Mouse (Mus musculus): ENCODE data around the gene Tmem50b. TPM values are rescaled to one million over a fixed set of nuclear protein-coding genes. Genes with fewer than 3 reads are reported as not detected.

Gene Tmem50b
- polyA plus RNA-seq, 1 experiment, result 37.8 TPM

DNA sequence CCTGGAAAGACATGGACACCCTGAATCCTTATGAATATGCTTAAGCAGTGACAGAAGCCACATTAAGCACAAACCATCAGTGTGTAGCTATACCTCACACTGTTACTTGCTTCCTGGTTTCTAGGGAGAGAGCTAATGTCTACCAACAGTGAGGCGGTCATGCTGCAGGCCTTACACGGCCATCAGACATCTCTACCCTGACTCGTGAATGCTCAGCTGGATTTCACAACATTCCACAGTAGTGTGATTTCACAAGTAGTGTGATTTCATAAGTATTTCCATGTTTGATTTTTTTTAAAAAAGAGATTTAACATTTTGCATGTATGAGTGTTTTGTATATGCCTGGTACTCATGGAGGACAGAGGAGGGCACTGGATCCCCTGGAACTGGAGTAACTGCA lies 31.1 kb upstream of the Tmem50b start:
- 98% methylated on average over 3 of the region's 3 CpGs for WGBS
- peaks cover 55% of the 10 kb centered on the region for H3K36me3 ChIP-seq (ENCODE audit: control insufficient read depth, insufficient read depth, low read length)
- no peaks in the 10 kb centered on the region for H3K27me3 ChIP-seq (ENCODE audit: control insufficient read depth, insufficient read depth, low read length)
- no peak overlapping the region for H3K27ac ChIP-seq (ENCODE audit: control insufficient read depth, insufficient read depth, low read length)
- no peak for DNase-seq
- no peak overlapping the region for H3K4me3 ChIP-seq (ENCODE audit: control insufficient read depth, insufficient read depth, low read length)
- no peaks in the 10 kb centered on the region for H3K4me1 ChIP-seq (replicated peaks; ENCODE audit: control insufficient read depth, insufficient read depth, low read length)
- TF ChIP-seq POLR2A (IDR thresholded peaks at IDR 0.05; ENCODE audit: control insufficient read depth, extremely low read depth, insufficient read depth, low read length, poor library complexity) (no peak), CTCF (IDR thresholded peaks at IDR 0.05; ENCODE audit: borderline replicate concordance, control insufficient read depth, extremely low read depth, insufficient read depth, low read length, poor library complexity) (no peak)

DNA sequence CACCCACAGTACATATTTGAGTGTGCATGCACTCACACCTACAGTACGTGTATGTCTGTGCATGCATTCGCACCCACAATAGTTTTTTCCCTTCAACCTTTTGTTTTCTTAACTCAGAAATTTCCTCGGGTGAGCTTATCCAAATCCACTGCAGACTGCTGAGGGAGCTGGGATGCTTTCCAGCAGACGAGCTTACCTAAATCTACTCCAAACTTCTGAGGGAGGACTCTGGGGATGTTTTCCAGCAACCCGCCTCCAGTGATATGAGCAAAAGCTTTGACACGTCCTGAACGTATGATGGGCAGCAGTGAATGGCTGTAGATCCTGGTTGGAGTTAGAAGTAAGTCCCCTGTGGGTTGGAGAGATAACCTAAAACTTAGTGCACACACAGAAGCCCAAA lies 30.2 kb upstream of the Tmem50b start:
- H3K27ac ChIP-seq (ENCODE audit: control insufficient read depth, insufficient read depth, low read length), result no peak overlapping the region
- H3K4me1 ChIP-seq (replicated peaks; ENCODE audit: control insufficient read depth, insufficient read depth, low read length), result no peaks in the 10 kb centered on the region
- no peak for DNase-seq
- TF ChIP-seq POLR2A (IDR thresholded peaks at IDR 0.05; ENCODE audit: control insufficient read depth, extremely low read depth, insufficient read depth, low read length, poor library complexity) (no peak), CTCF (IDR thresholded peaks at IDR 0.05; ENCODE audit: borderline replicate concordance, control insufficient read depth, extremely low read depth, insufficient read depth, low read length, poor library complexity) (no peak)
- 97% methylated on average over 7 of the region's 7 CpGs for WGBS
- peaks cover 53% of the 10 kb centered on the region for H3K36me3 ChIP-seq (ENCODE audit: control insufficient read depth, insufficient read depth, low read length)
- no peaks in the 10 kb centered on the region for H3K27me3 ChIP-seq (ENCODE audit: control insufficient read depth, insufficient read depth, low read length)
- H3K4me3 ChIP-seq (ENCODE audit: control insufficient read depth, insufficient read depth, low read length), result no peak overlapping the region

DNA sequence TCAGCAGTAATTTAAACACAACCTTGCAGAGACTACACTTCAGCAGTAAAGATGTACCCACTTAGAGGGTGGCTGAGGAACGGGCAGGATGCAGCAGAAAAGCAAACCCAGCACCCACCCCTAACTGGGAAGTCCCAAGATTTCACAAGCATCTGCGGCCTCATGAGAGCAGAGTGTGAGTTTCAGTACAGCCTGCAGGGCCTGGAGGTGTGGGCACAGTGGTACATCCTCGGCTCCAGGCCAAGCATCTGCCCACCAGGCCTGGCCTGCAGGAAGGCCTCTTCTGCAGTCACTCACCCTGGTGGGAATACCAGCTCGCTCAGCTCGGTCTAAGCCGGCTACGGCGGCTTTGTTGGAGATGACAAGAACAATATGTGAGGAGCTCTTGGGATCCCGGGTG lies 25.5 kb upstream of the Tmem50b start:
- Histone ChIP-seq H3K27ac (ENCODE audit: control insufficient read depth, insufficient read depth, low read length) (no peak overlapping the region), H3K36me3 (ENCODE audit: control insufficient read depth, insufficient read depth, low read length) (peaks cover 42% of the 10 kb centered on the region), H3K27me3 (ENCODE audit: control insufficient read depth, insufficient read depth, low read length) (no peaks in the 10 kb centered on the region), H3K4me1 (replicated peaks; ENCODE audit: control insufficient read depth, insufficient read depth, low read length) (0 out of 2 replicates have a peak, but pooled peaks cover 2% of the 10 kb centered on the region), H3K4me3 (ENCODE audit: control insufficient read depth, insufficient read depth, low read length) (no peak overlapping the region)
- 97% methylated on average over 9 of the region's 9 CpGs for WGBS
- TF ChIP-seq POLR2A (IDR thresholded peaks at IDR 0.05; ENCODE audit: control insufficient read depth, extremely low read depth, insufficient read depth, low read length, poor library complexity) (no peak), CTCF (IDR thresholded peaks at IDR 0.05; ENCODE audit: borderline replicate concordance, control insufficient read depth, extremely low read depth, insufficient read depth, low read length, poor library complexity) (no peak)
- no peak for DNase-seq

DNA sequence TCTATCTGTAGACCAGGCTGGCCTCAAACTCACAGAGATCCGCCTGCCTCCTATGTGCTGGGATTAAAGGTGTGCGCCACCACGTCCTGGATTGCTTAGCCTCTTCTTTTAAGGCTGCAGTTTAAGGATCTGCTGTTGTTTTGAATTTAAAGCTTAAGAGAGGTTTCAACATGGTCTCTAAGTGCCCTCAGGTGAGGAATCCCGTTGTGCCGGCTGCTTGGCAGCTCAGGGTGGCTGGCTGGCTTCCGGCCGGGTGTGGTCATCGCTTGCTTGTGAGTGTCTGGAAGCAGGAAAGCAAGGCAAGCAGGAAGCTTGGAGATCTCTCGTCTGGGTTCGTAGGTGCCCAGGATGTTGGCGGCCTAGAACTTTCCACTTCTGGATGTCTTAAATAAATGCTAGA lies 23.4 kb upstream of the Tmem50b start:
- Histone ChIP-seq H3K4me3 (ENCODE audit: control insufficient read depth, insufficient read depth, low read length) (no peak overlapping the region), H3K27me3 (ENCODE audit: control insufficient read depth, insufficient read depth, low read length) (no peaks in the 10 kb centered on the region), H3K4me1 (replicated peaks; ENCODE audit: control insufficient read depth, insufficient read depth, low read length) (0 out of 2 replicates have a peak, but pooled peaks cover 2% of the 10 kb centered on the region), H3K36me3 (ENCODE audit: control insufficient read depth, insufficient read depth, low read length) (peaks cover 31% of the 10 kb centered on the region), H3K27ac (ENCODE audit: control insufficient read depth, insufficient read depth, low read length) (no peak overlapping the region)
- WGBS, result 96% methylated on average over 11 of the region's 11 CpGs
- TF ChIP-seq POLR2A (IDR thresholded peaks at IDR 0.05; ENCODE audit: control insufficient read depth, extremely low read depth, insufficient read depth, low read length, poor library complexity) (no peak), CTCF (IDR thresholded peaks at IDR 0.05; ENCODE audit: borderline replicate concordance, control insufficient read depth, extremely low read depth, insufficient read depth, low read length, poor library complexity) (no peak)
- DNase-seq, result no peak

DNA sequence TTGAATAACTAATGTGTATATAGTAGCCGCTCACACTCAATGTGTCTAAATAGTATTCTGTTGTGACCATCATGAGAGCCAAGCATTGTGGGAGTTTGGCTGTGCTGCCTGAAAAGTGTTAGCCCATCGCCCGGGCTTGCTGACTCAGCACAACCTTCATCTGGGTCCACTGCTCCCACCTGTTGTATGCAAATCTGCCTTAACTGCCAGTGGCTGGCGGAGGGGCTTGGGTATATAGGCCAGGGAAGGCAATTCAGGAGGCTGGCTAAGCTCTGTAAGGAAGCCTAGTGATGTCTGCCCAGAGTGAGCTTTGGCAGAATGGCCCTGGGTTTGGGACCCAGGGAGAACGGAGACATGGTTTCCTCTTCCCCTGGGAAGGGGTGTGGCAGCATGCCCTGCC lies 22.6 kb upstream of the Tmem50b start:
- H3K27me3 ChIP-seq (ENCODE audit: control insufficient read depth, insufficient read depth, low read length), result no peaks in the 10 kb centered on the region
- TF ChIP-seq POLR2A (IDR thresholded peaks at IDR 0.05; ENCODE audit: control insufficient read depth, extremely low read depth, insufficient read depth, low read length, poor library complexity) (no peak), CTCF (IDR thresholded peaks at IDR 0.05; ENCODE audit: borderline replicate concordance, control insufficient read depth, extremely low read depth, insufficient read depth, low read length, poor library complexity) (no peak)
- peaks cover 28% of the 10 kb centered on the region for H3K36me3 ChIP-seq (ENCODE audit: control insufficient read depth, insufficient read depth, low read length)
- 0 out of 2 replicates have a peak, but pooled peaks cover 2% of the 10 kb centered on the region for H3K4me1 ChIP-seq (replicated peaks; ENCODE audit: control insufficient read depth, insufficient read depth, low read length)
- WGBS, result 96% methylated on average over 5 of the region's 5 CpGs
- no peak overlapping the region for H3K27ac ChIP-seq (ENCODE audit: control insufficient read depth, insufficient read depth, low read length)
- no peak for DNase-seq
- no peak overlapping the region for H3K4me3 ChIP-seq (ENCODE audit: control insufficient read depth, insufficient read depth, low read length)

DNA sequence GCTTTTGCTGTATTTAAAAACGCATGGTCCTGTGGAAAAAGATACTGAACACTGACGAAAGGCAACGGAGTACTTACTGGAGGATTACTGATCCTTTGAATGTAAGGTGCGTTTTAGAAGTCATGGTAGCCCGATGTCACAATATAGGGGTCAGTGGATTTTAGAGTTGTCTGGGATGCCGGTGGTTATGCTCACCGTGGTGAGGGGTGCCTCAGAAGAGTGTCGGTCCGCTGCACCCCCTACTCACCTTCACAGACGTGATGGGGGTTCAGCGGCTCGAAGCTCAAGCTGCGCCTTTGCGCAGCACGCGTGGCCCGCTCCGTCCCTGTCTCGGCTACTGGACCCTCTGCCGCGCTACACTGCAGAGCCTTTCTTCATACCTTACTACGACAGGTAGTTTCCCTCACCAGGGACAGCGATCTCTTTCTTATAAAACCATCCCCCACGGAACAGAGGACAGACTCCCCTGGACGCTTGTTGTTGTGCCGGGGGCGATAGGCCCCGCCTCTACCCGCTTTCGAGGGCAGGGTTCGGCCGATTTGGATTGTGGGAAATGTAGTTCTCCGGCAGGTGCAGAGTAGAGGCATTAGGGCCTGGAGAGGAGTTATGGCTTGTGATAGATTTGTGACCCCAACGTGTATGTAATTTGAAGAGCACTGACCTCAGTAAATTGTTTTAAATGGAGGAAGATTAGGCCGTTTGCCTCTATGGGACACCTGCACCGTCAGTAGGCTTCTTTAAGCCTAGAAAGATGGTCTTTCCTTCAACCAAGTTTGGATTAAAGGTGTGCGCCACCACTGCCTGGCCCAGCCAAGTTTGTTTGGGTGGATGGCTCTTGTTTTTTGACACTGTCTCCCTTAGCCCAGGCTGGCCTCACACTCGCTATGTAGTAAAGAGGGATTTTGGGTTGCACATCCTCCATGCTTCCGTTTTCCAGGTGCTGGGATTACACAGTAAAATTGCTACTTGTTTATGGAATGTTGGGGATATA lies 21.2 kb upstream of the Tmem50b start, which contains the start of gene Dnajc28:
Dnajc28 (minus strand) TSS at position 516 of the 991 bp plus-strand sequence.
- peak; percentile 87 for DNase-seq
- H3K36me3 ChIP-seq (ENCODE audit: control insufficient read depth, insufficient read depth, low read length), result peaks cover 22% of the 10 kb centered on the region
- no peak for TF ChIP-seq CTCF (IDR thresholded peaks at IDR 0.05; ENCODE audit: borderline replicate concordance, control insufficient read depth, extremely low read depth, insufficient read depth, low read length, poor library complexity)
- TF ChIP-seq POLR2A (IDR thresholded peaks at IDR 0.05; ENCODE audit: control insufficient read depth, extremely low read depth, insufficient read depth, low read length, poor library complexity), result 0 out of 2 replicates have a peak, but pooled peaks have one; percentile 31
- no peaks in the 10 kb centered on the region for H3K27me3 ChIP-seq (ENCODE audit: control insufficient read depth, insufficient read depth, low read length)
- H3K4me1 ChIP-seq (replicated peaks; ENCODE audit: control insufficient read depth, insufficient read depth, low read length), result 0 out of 2 replicates have a peak, but pooled peaks cover 2% of the 10 kb centered on the region
- no peak within 1 kb of the TSS for H3K27ac ChIP-seq (ENCODE audit: control insufficient read depth, insufficient read depth, low read length)
- peak within 1 kb of the TSS; percentile 58 for H3K4me3 ChIP-seq (ENCODE audit: control insufficient read depth, insufficient read depth, low read length)
- 12% methylated on average over 39 of the region's 39 CpGs for WGBS
